Mouse (Mus musculus): Measurements from ENCODE around the gene Gm10778. TPM values are rescaled to one million over a fixed set of nuclear protein-coding genes. Genes with fewer than 3 reads are reported as not detected.

Gene Gm10778
- polyA plus RNA-seq, 1 experiment from 2014 or later, result 6.9 TPM

DNA sequence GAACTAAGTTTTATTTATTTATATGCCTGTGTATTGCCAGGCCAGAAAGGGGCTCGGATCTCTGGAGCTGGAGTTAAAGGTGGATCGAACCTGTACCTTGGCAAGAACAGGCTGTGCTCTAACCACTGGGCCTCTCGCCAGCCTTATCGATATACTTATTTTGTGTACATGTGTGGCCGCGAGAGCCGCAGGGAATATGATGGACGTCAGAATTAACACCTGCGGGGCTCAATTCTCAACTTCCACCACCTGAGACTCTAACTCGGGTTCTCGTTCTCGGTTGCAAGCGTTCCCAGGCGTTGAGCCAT, 43.2 kb upstream of the Gm10778 start:
- DNase-seq (ENCODE audit: low spot score) (no peak), ATAC-seq (ENCODE audit: low FRiP score) (0 out of 2 replicates have a peak, but pooled peaks have one; percentile 9)
- H3K9me3 ChIP-seq (ENCODE audit: control insufficient read depth, low read length), result no peaks in the 10 kb centered on the region
- 0 out of 2 replicates have a peak, but pooled peaks cover 5% of the 10 kb centered on the region for H3K27me3 ChIP-seq (ENCODE audit: control insufficient read depth, insufficient read depth, low read length)
- no peaks in the 10 kb centered on the region for H3K36me3 ChIP-seq (replicated peaks; ENCODE audit: control insufficient read depth, insufficient read depth)
- H3K4me1 ChIP-seq (replicated peaks; ENCODE audit: control insufficient read depth, insufficient read depth, low read length), result peaks cover 15% of the 10 kb centered on the region
- peak overlapping the region; percentile 69 for H3K4me2 ChIP-seq (replicated peaks)
- H3K27ac ChIP-seq, result peak overlapping the region; percentile 90
- H3K9ac ChIP-seq, result peak overlapping the region; percentile 57
- peak overlapping the region; percentile 34 for H3K4me3 ChIP-seq (replicated peaks; ENCODE audit: low read length)
- WGBS, result 1% methylated on average over 14 of the region's 14 CpGs

DNA sequence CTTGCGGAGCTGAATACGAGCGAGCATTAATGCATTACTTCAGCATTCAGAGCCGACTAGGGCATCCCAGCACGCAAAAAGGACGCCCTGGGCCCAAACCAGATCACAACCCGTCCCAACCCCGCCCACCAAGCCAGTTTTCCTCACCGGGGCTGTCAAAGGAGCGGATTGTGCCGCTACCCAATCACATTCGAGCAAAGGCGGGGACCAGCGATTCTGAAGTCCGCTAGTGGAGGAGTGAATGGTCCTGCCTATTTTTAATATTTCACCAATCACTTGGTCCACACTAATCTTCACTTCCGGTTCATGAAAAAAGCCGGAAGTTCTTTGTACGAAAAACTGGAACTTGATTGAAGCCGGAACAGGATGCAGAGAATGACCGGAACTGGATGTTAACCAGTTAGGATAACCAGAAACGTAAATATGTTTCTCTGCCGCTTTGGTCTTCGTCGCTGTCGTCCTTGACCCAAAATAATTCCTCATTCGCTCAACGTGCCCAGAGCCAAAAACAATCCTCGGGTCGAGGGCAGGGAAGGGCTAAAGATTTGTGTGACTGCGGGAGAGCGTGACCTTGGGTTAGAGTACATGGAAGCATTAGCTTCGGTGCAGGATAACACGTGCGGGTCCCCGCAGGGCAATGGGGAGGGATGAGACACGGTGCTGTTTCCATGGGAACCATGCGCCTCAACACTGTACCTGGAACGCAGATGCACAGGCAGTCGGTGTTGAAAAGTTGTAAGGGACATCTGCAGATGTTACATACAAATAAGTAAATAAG, 42.7 kb upstream of the Gm10778 start, which contains the start of gene BC025920:
BC025920 (plus strand) TSS at position 297 of the 778 bp plus-strand sequence.
- Histone ChIP-seq H3K4me3 (replicated peaks; ENCODE audit: low read length) (peak within 1 kb of the TSS; percentile 46), H3K9ac (peak within 1 kb of the TSS; percentile 64), H3K27ac (peak within 1 kb of the TSS; percentile 90), H3K9me3 (ENCODE audit: control insufficient read depth, low read length) (no peaks in the 10 kb centered on the region), H3K27me3 (ENCODE audit: control insufficient read depth, insufficient read depth, low read length) (0 out of 2 replicates have a peak, but pooled peaks cover 5% of the 10 kb centered on the region), H3K4me1 (replicated peaks; ENCODE audit: control insufficient read depth, insufficient read depth, low read length) (peaks cover 13% of the 10 kb centered on the region), H3K36me3 (replicated peaks; ENCODE audit: control insufficient read depth, insufficient read depth) (no peaks in the 10 kb centered on the region), H3K4me2 (replicated peaks) (peak within 1 kb of the TSS; percentile 80)
- DNase-seq (ENCODE audit: low spot score), result peak; percentile 93
- ATAC-seq (ENCODE audit: low FRiP score), result peak; percentile 91
- WGBS, result under 1% methylated on average over 39 of the region's 39 CpGs

DNA sequence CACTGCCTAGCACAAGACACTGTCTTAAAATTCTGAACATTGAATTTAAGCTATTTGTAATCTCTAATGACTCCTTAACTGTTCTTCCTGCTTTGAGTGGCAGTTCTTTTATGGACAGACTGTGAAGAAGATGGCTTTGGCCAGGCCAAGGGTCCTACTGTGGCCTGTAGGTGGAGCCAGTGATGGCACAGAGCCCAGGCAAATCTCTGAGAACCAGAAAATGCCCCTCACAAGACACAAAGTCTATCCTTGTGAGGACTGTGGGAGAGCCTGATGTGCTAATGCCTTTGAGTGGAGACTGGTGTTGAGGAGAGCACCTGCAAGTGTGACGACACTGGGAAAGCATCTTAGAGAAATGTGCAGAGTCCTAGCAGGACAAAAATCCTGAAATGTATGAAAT, 40.6 kb upstream of the Gm10778 start:
- H3K27ac ChIP-seq, result no peak overlapping the region
- peaks cover 13% of the 10 kb centered on the region for H3K4me1 ChIP-seq (replicated peaks; ENCODE audit: control insufficient read depth, insufficient read depth, low read length)
- WGBS, result 94% methylated on average over 1 of the region's 1 CpGs
- no peak overlapping the region for H3K4me3 ChIP-seq (replicated peaks; ENCODE audit: low read length)
- H3K27me3 ChIP-seq (ENCODE audit: control insufficient read depth, insufficient read depth, low read length), result no peaks in the 10 kb centered on the region
- no peak overlapping the region for H3K9ac ChIP-seq
- H3K4me2 ChIP-seq (replicated peaks), result no peak overlapping the region
- no peaks in the 10 kb centered on the region for H3K9me3 ChIP-seq (ENCODE audit: control insufficient read depth, low read length)
- DNase-seq (ENCODE audit: low spot score) (no peak), ATAC-seq (ENCODE audit: low FRiP score) (no peak)
- H3K36me3 ChIP-seq (replicated peaks; ENCODE audit: control insufficient read depth, insufficient read depth), result no peaks in the 10 kb centered on the region

DNA sequence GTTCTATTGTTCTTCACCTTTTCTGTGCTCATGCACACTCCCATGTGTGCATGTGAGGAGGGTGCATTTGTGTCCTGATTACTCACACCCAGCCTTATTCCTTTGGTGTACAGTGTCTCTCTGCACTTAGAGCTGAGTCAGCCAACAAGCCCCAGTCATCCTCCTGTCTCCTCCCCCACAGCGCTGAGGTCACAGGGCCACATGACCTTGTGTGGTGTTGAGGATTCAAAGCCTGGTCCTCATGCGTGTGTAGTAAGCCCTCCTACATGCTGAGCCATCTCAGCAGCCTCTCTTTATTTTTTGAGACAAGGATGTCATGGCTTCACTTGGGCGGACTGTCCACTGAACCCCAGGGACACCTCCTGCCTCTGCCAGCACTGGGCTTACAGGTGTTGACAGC, 36.1 kb upstream of the Gm10778 start:
- H3K9ac ChIP-seq, result no peak overlapping the region
- ATAC-seq (ENCODE audit: low FRiP score), result no peak
- H3K9me3 ChIP-seq (ENCODE audit: control insufficient read depth, low read length), result no peaks in the 10 kb centered on the region
- H3K4me2 ChIP-seq (replicated peaks), result no peak overlapping the region
- no peaks in the 10 kb centered on the region for H3K27me3 ChIP-seq (ENCODE audit: control insufficient read depth, insufficient read depth, low read length)
- no peaks in the 10 kb centered on the region for H3K36me3 ChIP-seq (replicated peaks; ENCODE audit: control insufficient read depth, insufficient read depth)
- DNase-seq (ENCODE audit: low spot score), result no peak
- no peak overlapping the region for H3K4me3 ChIP-seq (replicated peaks; ENCODE audit: low read length)
- 75% methylated on average over 3 of the region's 3 CpGs for WGBS
- no peak overlapping the region for H3K27ac ChIP-seq
- no peaks in the 10 kb centered on the region for H3K4me1 ChIP-seq (replicated peaks; ENCODE audit: control insufficient read depth, insufficient read depth, low read length)

DNA sequence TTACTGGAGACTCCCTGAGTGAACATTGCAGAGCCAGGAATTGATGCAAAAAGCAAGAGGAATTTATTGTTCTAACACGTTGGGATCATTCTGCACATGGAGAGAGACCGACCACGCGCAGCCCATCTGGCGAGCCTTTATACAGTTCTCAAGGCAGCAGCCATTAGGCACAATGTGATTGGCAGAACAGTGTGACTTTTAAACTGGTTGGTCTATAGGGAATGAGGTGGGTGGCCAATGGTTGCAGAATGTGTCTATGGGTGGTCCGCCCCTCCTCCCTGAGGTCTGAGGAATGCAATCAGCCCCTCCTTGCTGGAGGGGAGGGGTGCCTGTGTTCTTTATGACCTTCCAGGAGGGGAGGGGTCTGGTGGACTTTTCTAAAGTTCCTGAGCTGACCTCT, 33.4 kb upstream of the Gm10778 start:
- H3K27ac ChIP-seq, result no peak overlapping the region
- H3K9me3 ChIP-seq (ENCODE audit: control insufficient read depth, low read length), result no peaks in the 10 kb centered on the region
- no peak overlapping the region for H3K4me3 ChIP-seq (replicated peaks; ENCODE audit: low read length)
- H3K4me1 ChIP-seq (replicated peaks; ENCODE audit: control insufficient read depth, insufficient read depth, low read length), result no peaks in the 10 kb centered on the region
- 62% methylated on average over 6 of the region's 6 CpGs for WGBS
- H3K9ac ChIP-seq, result no peak overlapping the region
- ATAC-seq (ENCODE audit: low FRiP score), result no peak
- H3K27me3 ChIP-seq (ENCODE audit: control insufficient read depth, insufficient read depth, low read length), result no peaks in the 10 kb centered on the region
- no peak overlapping the region for H3K4me2 ChIP-seq (replicated peaks)
- no peak for DNase-seq (ENCODE audit: low spot score)
- H3K36me3 ChIP-seq (replicated peaks; ENCODE audit: control insufficient read depth, insufficient read depth), result no peaks in the 10 kb centered on the region

DNA sequence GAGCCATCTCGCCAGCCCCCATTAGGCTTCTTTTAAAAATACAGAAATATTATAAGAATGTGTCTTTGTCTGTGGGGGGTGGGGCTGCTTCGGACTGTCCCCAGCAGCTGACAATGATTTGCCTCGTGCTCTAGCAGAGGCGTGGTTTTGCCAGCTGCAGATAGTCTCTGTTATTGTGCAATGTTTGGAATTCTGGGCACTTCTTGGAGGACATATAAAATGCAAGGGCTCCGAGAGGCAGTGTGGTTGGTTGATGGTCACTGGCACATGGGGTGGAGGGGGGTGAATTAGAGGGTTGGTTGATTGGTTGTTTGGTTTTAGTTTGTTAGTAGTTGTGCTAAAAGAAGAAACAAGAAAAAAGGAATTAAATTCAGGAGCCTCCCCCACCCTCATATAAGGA, 28.9 kb upstream of the Gm10778 start:
- Histone ChIP-seq H3K27me3 (ENCODE audit: control insufficient read depth, insufficient read depth, low read length) (no peaks in the 10 kb centered on the region), H3K4me1 (replicated peaks; ENCODE audit: control insufficient read depth, insufficient read depth, low read length) (no peaks in the 10 kb centered on the region), H3K36me3 (replicated peaks; ENCODE audit: control insufficient read depth, insufficient read depth) (peaks cover 39% of the 10 kb centered on the region), H3K9me3 (ENCODE audit: control insufficient read depth, low read length) (no peaks in the 10 kb centered on the region), H3K4me2 (replicated peaks) (no peak overlapping the region), H3K27ac (no peak overlapping the region), H3K4me3 (replicated peaks; ENCODE audit: low read length) (no peak overlapping the region), H3K9ac (no peak overlapping the region)
- WGBS, result 93% methylated on average over 5 of the region's 5 CpGs
- DNase-seq (ENCODE audit: low spot score) (no peak), ATAC-seq (ENCODE audit: low FRiP score) (no peak)

DNA sequence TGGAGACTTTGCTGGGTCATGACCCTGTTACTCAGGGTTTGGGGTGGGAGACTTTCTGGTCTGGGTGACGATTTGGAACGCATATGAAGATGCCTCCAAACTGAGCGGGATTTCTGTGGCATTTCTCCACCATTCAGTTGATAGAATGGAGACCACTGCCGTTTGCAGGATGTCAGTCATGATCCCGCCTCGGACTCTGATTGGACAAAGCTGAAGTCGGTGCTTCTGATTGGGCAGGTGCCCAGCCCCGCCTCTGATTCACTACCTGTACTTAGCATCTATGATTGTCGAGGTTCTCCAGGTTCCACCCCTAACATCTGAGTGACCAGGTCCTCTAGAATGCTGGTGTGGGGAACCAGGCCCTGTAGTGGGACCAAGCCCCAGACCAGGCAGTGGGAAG, 28.1 kb upstream of the Gm10778 start:
- Histone ChIP-seq H3K36me3 (replicated peaks; ENCODE audit: control insufficient read depth, insufficient read depth) (peaks cover 47% of the 10 kb centered on the region), H3K27ac (no peak overlapping the region), H3K27me3 (ENCODE audit: control insufficient read depth, insufficient read depth, low read length) (no peaks in the 10 kb centered on the region), H3K9ac (no peak overlapping the region), H3K4me1 (replicated peaks; ENCODE audit: control insufficient read depth, insufficient read depth, low read length) (no peaks in the 10 kb centered on the region), H3K4me2 (replicated peaks) (no peak overlapping the region), H3K4me3 (replicated peaks; ENCODE audit: low read length) (no peak overlapping the region), H3K9me3 (ENCODE audit: control insufficient read depth, low read length) (no peaks in the 10 kb centered on the region)
- ATAC-seq (ENCODE audit: low FRiP score), result no peak
- WGBS, result 60% methylated on average over 9 of the region's 9 CpGs
- no peak for DNase-seq (ENCODE audit: low spot score)

DNA sequence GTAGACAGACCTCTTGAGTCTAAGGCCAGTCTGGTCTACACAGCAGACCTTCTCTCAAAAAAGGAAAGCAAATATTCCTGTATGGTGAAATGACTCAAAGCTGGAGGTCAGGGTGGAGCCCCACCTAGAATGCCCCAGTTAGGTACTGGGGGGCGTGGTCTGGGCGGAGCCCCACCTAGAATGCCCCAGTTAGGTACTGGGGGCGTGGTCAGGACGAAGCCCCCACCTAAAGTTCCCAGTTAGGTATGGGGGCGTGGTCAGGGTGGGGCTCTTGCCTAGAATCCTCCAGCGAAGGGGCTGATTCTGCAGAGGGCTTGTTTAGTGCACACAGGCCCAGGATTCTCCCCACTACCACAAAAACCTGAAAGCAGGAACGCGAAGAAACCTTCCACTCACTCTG, 25.4 kb upstream of the Gm10778 start:
- Histone ChIP-seq H3K9ac (no peak overlapping the region), H3K4me1 (replicated peaks; ENCODE audit: control insufficient read depth, insufficient read depth, low read length) (peaks cover 16% of the 10 kb centered on the region), H3K27me3 (ENCODE audit: control insufficient read depth, insufficient read depth, low read length) (no peaks in the 10 kb centered on the region), H3K36me3 (replicated peaks; ENCODE audit: control insufficient read depth, insufficient read depth) (peaks cover 53% of the 10 kb centered on the region), H3K27ac (no peak overlapping the region), H3K9me3 (ENCODE audit: control insufficient read depth, low read length) (no peaks in the 10 kb centered on the region), H3K4me3 (replicated peaks; ENCODE audit: low read length) (no peak overlapping the region), H3K4me2 (replicated peaks) (no peak overlapping the region)
- WGBS, result 60% methylated on average over 8 of the region's 8 CpGs
- DNase-seq (ENCODE audit: low spot score) (no peak), ATAC-seq (ENCODE audit: low FRiP score) (no peak)

DNA sequence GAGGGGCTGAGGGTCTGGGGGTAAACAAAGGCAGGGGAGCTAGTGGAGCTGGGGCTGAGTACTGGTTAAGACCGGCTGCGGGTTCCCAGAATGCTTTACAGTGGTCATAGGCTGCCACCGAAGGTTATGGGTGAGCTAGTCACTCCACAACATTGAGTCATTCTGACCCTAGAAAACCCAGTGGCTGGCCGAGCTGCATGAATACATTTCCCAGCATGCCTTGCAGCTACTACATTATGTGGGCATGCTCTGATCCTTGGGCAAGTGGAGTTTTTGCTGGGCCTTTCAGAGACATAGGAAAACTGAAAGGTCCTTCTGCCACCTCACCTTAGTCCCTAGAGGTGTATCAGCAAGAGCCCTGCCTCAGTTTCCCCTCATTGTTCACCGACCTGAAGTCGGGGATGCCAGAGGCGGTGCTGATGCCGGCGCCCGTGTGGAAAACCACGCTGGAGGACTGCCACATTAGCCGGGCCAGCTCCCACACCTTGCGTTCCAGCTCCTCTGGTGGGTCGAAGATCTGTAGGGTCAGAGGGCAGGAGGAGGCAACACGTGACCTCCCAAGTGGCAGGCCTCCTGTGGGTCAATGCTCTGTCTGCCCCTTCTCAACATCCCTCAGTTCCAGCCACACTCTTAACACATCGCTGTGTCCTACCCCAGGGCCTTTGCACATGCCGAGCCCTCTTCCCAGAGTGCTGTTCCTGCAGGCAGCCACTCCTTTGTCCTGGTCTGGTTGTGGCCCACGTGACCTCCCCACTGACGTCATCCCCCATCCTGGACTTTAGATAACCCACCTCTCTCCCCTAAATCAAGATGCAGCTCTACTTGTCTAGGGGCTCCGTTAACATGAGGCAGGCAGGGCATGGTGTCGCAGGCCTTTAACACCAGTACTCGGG, 22.5 kb upstream of the Gm10778 start:
- H3K4me1 ChIP-seq (replicated peaks; ENCODE audit: control insufficient read depth, insufficient read depth, low read length), result peaks cover 17% of the 10 kb centered on the region
- DNase-seq (ENCODE audit: low spot score), result no peak
- H3K4me3 ChIP-seq (replicated peaks; ENCODE audit: low read length), result peak overlapping the region; percentile 87
- H3K4me2 ChIP-seq (replicated peaks), result peak overlapping the region; percentile 93
- H3K27ac ChIP-seq, result peak overlapping the region; percentile 92
- WGBS, result 95% methylated on average over 22 of the region's 22 CpGs
- no peaks in the 10 kb centered on the region for H3K27me3 ChIP-seq (ENCODE audit: control insufficient read depth, insufficient read depth, low read length)
- H3K9me3 ChIP-seq (ENCODE audit: control insufficient read depth, low read length), result no peaks in the 10 kb centered on the region
- peak overlapping the region; percentile 88 for H3K9ac ChIP-seq
- no peak for ATAC-seq (ENCODE audit: low FRiP score)
- peaks cover 46% of the 10 kb centered on the region for H3K36me3 ChIP-seq (replicated peaks; ENCODE audit: control insufficient read depth, insufficient read depth)
